Mouse (Mus musculus) bone marrow macrophage, adult 2 months (primary cell): Measurements from ENCODE around the gene Thoc5.

ENCODE experiments used
- CTCF ChIP-seq: IDR thresholded peaks from 2 replicates; pipeline ENCODE4 v1.5.1; 2012; ENCODE audit warnings: low read depth, mild to moderate bottlenecking, low read length, moderate library complexity
- POLR2A ChIP-seq: IDR thresholded peaks from 2 replicates; pipeline ENCODE4 v1.6.1; 2012; ENCODE audit warnings: mild to moderate bottlenecking, low read depth, low read length, borderline replicate concordance

GRCm38 (mm10) chr11:4848483-4849248 is 46.5 kb upstream of the Thoc5 start:
- TF ChIP-seq CTCF, result no peak
- no peak for TF ChIP-seq POLR2A
